Mouse (Mus musculus) C2C12 (cell line): ENCODE data around the gene Ccdc81. TPM values are rescaled to one million over a fixed set of nuclear protein-coding genes. Genes with fewer than 3 reads are reported as not detected.

ENCODE experiments used
- H3K27me3 ChIP-seq: one replicate; pipeline ENCODE4 v1.6.1; 2011; ENCODE audit not compliant: control insufficient read depth, insufficient read depth, insufficient read length
- H3K36me3 ChIP-seq: one replicate; pipeline ENCODE4 v1.6.1; 2011; ENCODE audit not compliant: control insufficient read depth, insufficient read depth
- H3K4me3 ChIP-seq: one replicate; pipeline ENCODE4 v1.5.1; 2011; ENCODE audit warnings: mild to moderate bottlenecking, control low read depth; ENCODE audit not compliant: poor library complexity, insufficient read depth, severe bottlenecking
- H3K79me2 ChIP-seq: one replicate; pipeline ENCODE4 v1.6.1; 2011; ENCODE audit not compliant: control insufficient read depth, insufficient read depth
- H3K79me3 ChIP-seq: one replicate; pipeline ENCODE4 v1.6.1; 2011; ENCODE audit warnings: low read depth, control low read depth
- H3ac ChIP-seq: one replicate; pipeline ENCODE3; 2011; ENCODE audit warnings: low read depth; ENCODE audit not compliant: control insufficient read depth, insufficient read length
- CEBPB ChIP-seq: IDR thresholded peaks from one replicate; pipeline ENCODE4 v1.6.1; 2011; ENCODE audit warnings: low read depth, mild to moderate bottlenecking, control low read depth, moderate library complexity
- CTCF ChIP-seq: IDR thresholded peaks from one replicate; pipeline ENCODE4 v1.5.1; 2011; ENCODE audit not compliant: control insufficient read depth, insufficient read depth, insufficient read length
- FOSL1 ChIP-seq: IDR thresholded peaks from one replicate; pipeline ENCODE4 v1.8.0; 2011; ENCODE audit warnings: mild to moderate bottlenecking, low read length; ENCODE audit not compliant: poor library complexity, insufficient read depth, severe bottlenecking
- MAX ChIP-seq: IDR thresholded peaks from one replicate; pipeline ENCODE4 v1.6.1; 2011; ENCODE audit warnings: mild to moderate bottlenecking, control low read depth
- MYOD1 ChIP-seq: IDR thresholded peaks from one replicate; pipeline ENCODE4 v1.6.1; 2011; ENCODE audit warnings: low read depth; ENCODE audit not compliant: control insufficient read depth, insufficient read length
- MYOG ChIP-seq: IDR thresholded peaks from one replicate; pipeline ENCODE4 v1.6.1; 2011; ENCODE audit not compliant: control insufficient read depth, insufficient read length; ENCODE audit errors: extremely low read depth
- USF1 ChIP-seq: IDR thresholded peaks from one replicate; pipeline ENCODE4 v1.6.1; 2011; ENCODE audit warnings: low read depth, mild to moderate bottlenecking, control low read depth, moderate library complexity
- polyA plus RNA-seq: library from polyadenylated mRNA; unstranded; fragments of >200 nt; fragmentation: generic; extraction: Trizol; gene quantifications from one replicate; pipeline ENCODE4 v1.2.1, GENCODE M21; 2012; ENCODE audit warnings: missing spikeins

Ccdc81 gene
- polyA plus RNA-seq, 1 experiment: 0.11 TPM

GRCm38 (mm10) chr7:89841670-89842403 lies 61.6 kb downstream of the Ccdc81 start:
- TF ChIP-seq MYOD1 (no peak), CTCF (peak; percentile 21)
- Histone ChIP-seq H3K79me2 (no peaks in the 10 kb centered on the region), H3K4me3 (no peak overlapping the region), H3K27me3 (no peaks in the 10 kb centered on the region), H3K79me3 (no peaks in the 10 kb centered on the region), H3K36me3 (no peaks in the 10 kb centered on the region), H3ac (no peak overlapping the region)

GRCm38 (mm10) chr7:89839721-89840120 lies 63.7 kb downstream of the Ccdc81 start:
- Histone ChIP-seq H3K27me3 (no peaks in the 10 kb centered on the region), H3K79me3 (no peaks in the 10 kb centered on the region), H3ac (no peak overlapping the region), H3K4me3 (no peak overlapping the region), H3K36me3 (no peaks in the 10 kb centered on the region), H3K79me2 (no peaks in the 10 kb centered on the region)
- no peak for TF ChIP-seq CEBPB
- no peak for TF ChIP-seq USF1
- no peak for TF ChIP-seq FOSL1
- no peak for TF ChIP-seq MYOD1
- TF ChIP-seq MAX: no peak
- no peak for TF ChIP-seq CTCF
- TF ChIP-seq MYOG: no peak

DNA sequence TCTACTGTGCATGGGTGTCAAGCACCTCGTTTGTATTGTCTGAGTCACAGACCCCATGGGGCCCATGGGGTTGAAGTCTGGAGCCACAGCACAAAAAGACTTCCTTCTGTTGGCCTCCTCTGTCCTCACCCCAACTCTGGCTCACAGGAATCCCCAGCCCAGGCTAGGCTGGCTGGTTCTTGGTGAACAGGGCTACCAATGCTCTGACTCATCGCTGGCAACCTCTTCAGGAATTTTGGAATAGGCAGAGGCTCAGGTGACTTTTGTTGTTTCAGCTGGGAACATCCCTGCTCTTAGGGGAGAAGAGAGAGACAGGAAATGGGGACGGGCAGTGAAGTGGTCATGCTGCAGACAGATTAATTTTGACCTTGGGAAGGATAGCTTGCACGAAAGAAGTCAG lies 65.6 kb downstream of the Ccdc81 start:
- no peaks in the 10 kb centered on the region for H3K36me3 ChIP-seq
- H3K4me3 ChIP-seq: no peak overlapping the region

DNA sequence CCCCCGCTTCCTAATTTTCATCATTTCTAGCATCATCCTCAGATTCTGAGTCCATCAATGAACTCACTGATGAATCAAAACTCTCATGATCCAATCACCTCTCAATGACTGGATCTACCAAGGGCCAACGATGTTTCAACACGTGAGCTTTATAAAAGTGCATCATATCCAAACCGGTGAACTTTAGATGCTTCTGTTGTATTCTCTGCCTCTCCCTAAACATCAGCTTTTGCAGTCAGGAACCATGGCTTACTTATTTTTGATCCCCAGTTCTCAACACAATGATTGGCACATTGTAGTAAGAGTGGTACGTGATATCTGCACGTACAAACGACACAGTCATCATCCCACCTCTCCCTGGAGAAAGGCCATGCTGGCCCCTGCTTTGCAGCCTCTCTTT lies 66.8 kb downstream of the Ccdc81 start:
- Histone ChIP-seq H3ac (no peak overlapping the region), H3K27me3 (no peaks in the 10 kb centered on the region), H3K4me3 (no peak overlapping the region), H3K79me2 (no peaks in the 10 kb centered on the region), H3K79me3 (no peaks in the 10 kb centered on the region), H3K36me3 (no peaks in the 10 kb centered on the region)
- no peak for TF ChIP-seq MYOG
- no peak for TF ChIP-seq MAX
- no peak for TF ChIP-seq CEBPB
- TF ChIP-seq FOSL1: no peak
- no peak for TF ChIP-seq MYOD1
- no peak for TF ChIP-seq USF1

More for the DNA sequence above, 65.6 kb downstream of the Ccdc81 start:
- Histone ChIP-seq H3K79me2 (no peaks in the 10 kb centered on the region), H3K79me3 (no peaks in the 10 kb centered on the region), H3K27me3 (no peaks in the 10 kb centered on the region), H3ac (no peak overlapping the region)
- peak; percentile 53 for TF ChIP-seq USF1
- TF ChIP-seq MYOG: no peak
- TF ChIP-seq CTCF: no peak
- TF ChIP-seq CEBPB: no peak
- peak; percentile 59 for TF ChIP-seq FOSL1
- peak; percentile 73 for TF ChIP-seq MYOD1
- TF ChIP-seq MAX: no peak

GRCm38 (mm10) chr7:89835566-89835965 lies 67.9 kb downstream of the Ccdc81 start:
- Histone ChIP-seq H3K79me2 (no peaks in the 10 kb centered on the region), H3K79me3 (no peaks in the 10 kb centered on the region), H3K36me3 (no peaks in the 10 kb centered on the region), H3ac (no peak overlapping the region), H3K4me3 (no peak overlapping the region), H3K27me3 (no peaks in the 10 kb centered on the region)
- TF ChIP-seq FOSL1 (peak; percentile 45), MYOD1 (peak; percentile 98), MAX (no peak), CTCF (no peak)

DNA sequence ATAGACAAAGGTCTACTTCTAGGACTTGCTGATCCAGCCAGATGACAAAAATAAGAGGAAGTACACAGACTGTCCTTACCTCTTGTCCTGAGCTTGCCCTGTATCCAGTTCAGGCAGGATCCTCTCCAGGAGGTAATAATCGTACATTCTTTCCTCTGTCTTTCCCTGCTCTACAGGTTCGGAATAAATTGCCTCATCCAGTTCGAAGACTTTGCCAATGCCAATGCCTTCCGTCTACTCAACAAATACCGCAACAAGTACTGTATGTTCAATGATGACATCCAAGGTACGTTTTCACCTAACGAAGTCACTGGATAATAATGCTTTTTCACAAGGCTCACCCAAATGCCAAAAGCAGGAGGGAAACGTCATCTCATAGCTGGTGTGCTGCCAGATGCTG lies 69.9 kb downstream of the Ccdc81 start:
- TF ChIP-seq CEBPB (no peak), MYOD1 (no peak), MAX (no peak), CTCF (no peak), USF1 (no peak), FOSL1 (no peak), MYOG (no peak)
- H3ac ChIP-seq: no peak overlapping the region

More for the DNA sequence above, 69.9 kb downstream of the Ccdc81 start:
- H3K79me3 ChIP-seq: no peaks in the 10 kb centered on the region
- no peaks in the 10 kb centered on the region for H3K27me3 ChIP-seq
- no peaks in the 10 kb centered on the region for H3K36me3 ChIP-seq
- H3K79me2 ChIP-seq: no peaks in the 10 kb centered on the region
- no peak overlapping the region for H3K4me3 ChIP-seq
